Mouse (Mus musculus): Measurements from ENCODE around the gene Zic2. TPM values are rescaled to one million over a fixed set of nuclear protein-coding genes. Genes with fewer than 3 reads are reported as not detected.

The Zic2 gene
- total RNA-seq, 2 experiments from 2014 or later = not detected

GRCm38 (mm10) chr14:122474041-122474890, 969 bp upstream of the Zic2 start:
- DNase-seq = no peak
- intact Hi-C loops (cut with DNase I; ENCODE audit: low total_unique reads) = no loop called here

GRCm38 (mm10) chr14:122475557-122476040, 364 bp downstream of the Zic2 start:
- intact Hi-C loops (cut with DNase I; ENCODE audit: low total_unique reads) = no loop called here
- DNase-seq = no peak

GRCm38 (mm10) chr14:122476041-122476821, 996 bp downstream of the Zic2 start:
- intact Hi-C loops (cut with DNase I; ENCODE audit: low total_unique reads) = no loop called here
- no peak for DNase-seq

- intact Hi-C loops (cut with DNase I; ENCODE audit: low total_unique reads) = no loop called here
- DNase-seq = no peak
Measured at GRCm38 (mm10) chr14:122476822-122477215, 1.6 kb downstream of the Zic2 start.

- intact Hi-C loops (cut with DNase I; ENCODE audit: low total_unique reads) = no loop called here
- no peak for DNase-seq
Measured at GRCm38 (mm10) chr14:122477261-122477671, 2.0 kb downstream of the Zic2 start.

GRCm38 (mm10) chr14:122477971-122478573, 2.8 kb downstream of the Zic2 start:
- no peak for DNase-seq
- intact Hi-C loops (cut with DNase I; ENCODE audit: low total_unique reads) = no loop called here

GRCm38 (mm10) chr14:122478574-122479011, 3.4 kb downstream of the Zic2 start:
- intact Hi-C loops (cut with DNase I; ENCODE audit: low total_unique reads) = no loop called here
- no peak for DNase-seq

GRCm38 (mm10) chr14:122479461-122480109, 4.3 kb downstream of the Zic2 start:
- intact Hi-C loops (cut with DNase I; ENCODE audit: low total_unique reads) = loop anchor here (10.0 kb wide), 1 partner anchor 405 kb away; no protein-coding TSS in a partner anchor
- DNase-seq = no peak

GRCm38 (mm10) chr14:122480355-122480754, 5.1 kb downstream of the Zic2 start:
- no peak for DNase-seq
- intact Hi-C loops (cut with DNase I; ENCODE audit: low total_unique reads) = loop anchor here (10.0 kb wide), 1 partner anchor 404 kb away; no protein-coding TSS in a partner anchor

- intact Hi-C loops (cut with DNase I; ENCODE audit: low total_unique reads) = loop anchor here (10.0 kb wide), 1 partner anchor 404 kb away; no protein-coding TSS in a partner anchor
- DNase-seq = no peak
Measured at GRCm38 (mm10) chr14:122481181-122481580, 5.9 kb downstream of the Zic2 start.

- no peak for DNase-seq
- intact Hi-C loops (cut with DNase I; ENCODE audit: low total_unique reads) = loop anchor here (10.0 kb wide), 1 partner anchor 402 kb away; no protein-coding TSS in a partner anchor
Measured at GRCm38 (mm10) chr14:122482081-122483023, 7.1 kb downstream of the Zic2 start.

GRCm38 (mm10) chr14:122483024-122483385, 7.8 kb downstream of the Zic2 start:
- intact Hi-C loops (cut with DNase I; ENCODE audit: low total_unique reads) = loop anchor here (10.0 kb wide), 1 partner anchor 402 kb away; no protein-coding TSS in a partner anchor
- DNase-seq = no peak

- no peak for DNase-seq
- intact Hi-C loops (cut with DNase I; ENCODE audit: low total_unique reads) = loop anchor here (10.0 kb wide), 1 partner anchor 401 kb away; no protein-coding TSS in a partner anchor
Measured at GRCm38 (mm10) chr14:122483556-122484421, 8.6 kb downstream of the Zic2 start.

GRCm38 (mm10) chr14:122484458-122484843, 9.2 kb downstream of the Zic2 start:
- intact Hi-C loops (cut with DNase I; ENCODE audit: low total_unique reads) = loop anchor here (10.0 kb wide), 1 partner anchor 400 kb away; no protein-coding TSS in a partner anchor
- no peak for DNase-seq

GRCm38 (mm10) chr14:122484844-122485551, 9.8 kb downstream of the Zic2 start:
- intact Hi-C loops (cut with DNase I; ENCODE audit: low total_unique reads) = loop anchor here (10.0 kb wide), 1 partner anchor 400 kb away; no protein-coding TSS in a partner anchor
- no peak for DNase-seq

- DNase-seq = no peak
- intact Hi-C loops (cut with DNase I; ENCODE audit: low total_unique reads) = loop anchor here (10.0 kb wide), 1 partner anchor 399 kb away; no protein-coding TSS in a partner anchor
Measured at GRCm38 (mm10) chr14:122485635-122486181, 10.5 kb downstream of the Zic2 start.

Data from gastrocnemius, postnatal 14 days (tissue).